In the genomic region with DNA sequence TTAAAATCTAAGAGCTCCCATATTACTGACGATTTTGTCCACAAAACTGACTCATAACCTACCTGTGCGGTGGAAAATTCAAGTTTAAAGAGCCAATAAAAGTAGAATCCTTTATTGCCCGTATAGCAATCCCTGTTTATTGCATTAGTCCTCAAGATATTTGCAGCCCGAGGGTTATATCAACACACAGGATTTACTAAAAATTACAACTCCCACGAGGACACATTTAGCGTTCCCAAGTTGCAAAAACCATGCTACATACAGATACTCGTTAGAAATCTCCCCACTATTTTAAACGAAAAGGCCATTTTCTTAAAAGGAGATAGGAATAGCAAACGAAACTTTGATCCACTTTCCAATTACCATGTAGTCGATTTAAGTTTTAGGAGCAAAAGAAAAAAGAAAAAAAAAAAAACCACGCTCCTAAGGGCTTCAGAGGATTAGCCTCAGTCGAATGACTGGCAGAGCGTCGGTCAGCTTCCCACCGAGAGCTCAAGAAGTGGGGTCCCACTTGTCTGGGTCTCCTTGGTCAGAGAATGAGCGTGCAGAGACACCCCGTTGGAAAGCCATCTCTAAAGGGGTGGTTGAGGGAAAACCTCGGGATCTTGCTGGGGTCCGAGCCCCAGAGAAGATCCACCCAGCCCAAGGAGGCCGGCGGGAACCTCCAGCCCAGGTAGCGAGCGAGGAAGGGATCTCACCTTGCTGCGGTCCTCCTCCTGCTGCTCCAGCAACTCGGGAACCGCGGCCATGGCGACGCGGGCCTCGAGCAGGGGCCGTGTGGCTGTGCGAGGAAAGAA, we compare ENCODE assay signal across 8 mouse cellular contexts. TPM values are rescaled to one million over a fixed set of nuclear protein-coding genes. Genes with fewer than 3 reads are reported as not detected.
DNase-seq lines count a peak whose midpoint lies in the region; ATAC-seq and TF ChIP-seq lines count a peak whose summit lies in the region.

No protein-coding gene starts in this region.

- peak overlapping the region; percentile 100 for H3K9ac ChIP-seq in heart, embryonic 11.5 days (ENCODE audit: low read depth, low read length)
- peak overlapping the region; percentile 98 for H3K9ac ChIP-seq in ES-Bruce4 (ENCODE audit: low read depth, poor library complexity, severe bottlenecking)
- H3K9ac ChIP-seq in forebrain, embryonic 14.5 days (ENCODE audit: low read length) = peak overlapping the region; percentile 96
- H3K9ac ChIP-seq in liver, postnatal 0 days (replicated peaks) = peak overlapping the region; percentile 95

- peak overlapping the region; percentile 97 for H3K27ac ChIP-seq in heart, embryonic 11.5 days (ENCODE audit: low read depth, low read length)
- H3K27ac ChIP-seq in ES-Bruce4 (ENCODE audit: insufficient read depth, low read length) = peak overlapping the region; percentile 59
- peak overlapping the region; percentile 90 for H3K27ac ChIP-seq in forebrain, embryonic 14.5 days (ENCODE audit: low read depth, low read length)
- peak overlapping the region; percentile 98 for H3K27ac ChIP-seq in liver, postnatal 0 days (ENCODE audit: low read depth)

- intact Hi-C loops in heart, postnatal 25 days (cut with DNase I) = loop anchor here (5.0 kb wide), 2 partner anchors 97 to 263 kb away; a partner anchor contains a TSS
- intact Hi-C loops in left cerebral cortex, postnatal 4 days (cut with DNase I) = no loop called here

- H3K36me3 ChIP-seq in heart, embryonic 11.5 days (ENCODE audit: control insufficient read depth, insufficient read depth, low read length) = no peaks in the 10 kb centered on the region; the same call in 1 of the 2 replicates
- peaks cover 62% of the 10 kb centered on the region for H3K36me3 ChIP-seq in ES-Bruce4 (ENCODE audit: control insufficient read depth, insufficient read depth, low read length, poor library complexity, severe bottlenecking)
- H3K36me3 ChIP-seq in forebrain, embryonic 14.5 days (ENCODE audit: control insufficient read depth, insufficient read depth, low read length) = no peaks in the 10 kb centered on the region
- H3K36me3 ChIP-seq in liver, postnatal 0 days (replicated peaks; ENCODE audit: insufficient read depth, low read length) = peaks cover 7% of the 10 kb centered on the region

- TF ChIP-seq CTCF in ES-Bruce4 (IDR thresholded peaks at IDR 0.05; ENCODE audit: low read depth, low read length) = no peak
- no peak for TF ChIP-seq CTCF in liver, postnatal 0 days (IDR thresholded peaks at IDR 0.05; ENCODE audit: low read depth)

- WGBS in heart, embryonic 11.5 days (ENCODE audit: insufficient replicate concordance) = under 1% methylated on average over 28 of the region's 33 CpGs
- under 1% methylated on average over 25 of the region's 33 CpGs for WGBS in forebrain, embryonic 14.5 days
- under 1% methylated on average over 33 of the region's 33 CpGs for WGBS in liver, postnatal 0 days (ENCODE audit: insufficient replicate concordance)

- no peak for TF ChIP-seq POLR2A in ES-Bruce4 (IDR thresholded peaks at IDR 0.05; ENCODE audit: insufficient read depth, low read length)

- no peak for DNase-seq in heart, postnatal 25 days (ENCODE audit: low spot score)
- DNase-seq in forebrain, embryonic 14.5 days (ENCODE audit: low spot score) = no peak
- no peak for DNase-seq in liver, postnatal 0 days
- no peak for DNase-seq in left cerebral cortex, adult 11 months (ENCODE audit: low spot score)
- DNase-seq in left cerebral cortex, postnatal 4 days = no peak

- peak overlapping the region; percentile 83 for H3K4me2 ChIP-seq in heart, embryonic 11.5 days
- H3K4me2 ChIP-seq in forebrain, embryonic 14.5 days (ENCODE audit: low read length) = peak overlapping the region; percentile 77
- peak overlapping the region; percentile 89 for H3K4me2 ChIP-seq in liver, postnatal 0 days (ENCODE audit: low read depth, low read length)

- 0 out of 2 replicates have a peak, but pooled peaks have one; percentile 2 for ATAC-seq in heart, embryonic 11.5 days (replicated peaks; ENCODE audit: insufficient number of reproducible peaks, low FRiP score, low TSS enrichment)
- ATAC-seq in forebrain, embryonic 14.5 days = no peak
- ATAC-seq in liver, postnatal 0 days = no peak
- no peak; the same call in 1 of the 2 replicates for ATAC-seq in monocyte, adult 5-6 weeks (replicated peaks; ENCODE audit: insufficient number of reproducible peaks, low FRiP score, low TSS enrichment, poor library complexity, severe bottlenecking)

- no peak for TF ChIP-seq EP300 in ES-Bruce4 (IDR thresholded peaks at IDR 0.05; ENCODE audit: insufficient read depth, low read depth, low read length)
- no peak for TF ChIP-seq EP300 in liver, postnatal 0 days (IDR thresholded peaks at IDR 0.05; ENCODE audit: low read depth)

- peaks cover 24% of the 10 kb centered on the region for H3K4me1 ChIP-seq in heart, embryonic 11.5 days (ENCODE audit: control insufficient read depth, insufficient read depth, low read length)
- H3K4me1 ChIP-seq in ES-Bruce4 (ENCODE audit: control insufficient read depth, insufficient read depth, low read length) = peaks cover 3% of the 10 kb centered on the region
- peaks cover 22% of the 10 kb centered on the region for H3K4me1 ChIP-seq in forebrain, embryonic 14.5 days (ENCODE audit: control insufficient read depth, insufficient read depth, low read length)
- peaks cover 39% of the 10 kb centered on the region for H3K4me1 ChIP-seq in liver, postnatal 0 days (ENCODE audit: insufficient read depth)

- H3K27me3 ChIP-seq in heart, embryonic 11.5 days (ENCODE audit: control insufficient read depth, insufficient read depth, low read length) = no peaks in the 10 kb centered on the region
- H3K27me3 ChIP-seq in ES-Bruce4 (ENCODE audit: control insufficient read depth, insufficient read depth, low read length, poor library complexity, severe bottlenecking) = no peaks in the 10 kb centered on the region
- H3K27me3 ChIP-seq in forebrain, embryonic 14.5 days (replicated peaks; ENCODE audit: control insufficient read depth, insufficient read depth, low read length) = no peaks in the 10 kb centered on the region
- no peaks in the 10 kb centered on the region for H3K27me3 ChIP-seq in liver, postnatal 0 days (ENCODE audit: insufficient read depth, low read length)

- H3K9me3 ChIP-seq in heart, embryonic 11.5 days (replicated peaks; ENCODE audit: control insufficient read depth, low read length) = no peaks in the 10 kb centered on the region
- H3K9me3 ChIP-seq in ES-Bruce4 (replicated peaks; ENCODE audit: control insufficient read depth, insufficient read depth, low read length, poor library complexity, severe bottlenecking) = no peaks in the 10 kb centered on the region; the same call in 1 of the 2 replicates
- no peaks in the 10 kb centered on the region for H3K9me3 ChIP-seq in forebrain, embryonic 14.5 days (replicated peaks; ENCODE audit: control insufficient read depth, low read length)
- no peaks in the 10 kb centered on the region for H3K9me3 ChIP-seq in liver, postnatal 0 days (ENCODE audit: low read length)

- peak overlapping the region; percentile 79 for H3K4me3 ChIP-seq in heart, embryonic 11.5 days (ENCODE audit: low read depth, low read length)
- peak overlapping the region; percentile 92 for H3K4me3 ChIP-seq in ES-Bruce4 (ENCODE audit: low read depth, low read length)
- H3K4me3 ChIP-seq in forebrain, embryonic 14.5 days (ENCODE audit: low read depth, low read length) = peak overlapping the region; percentile 90
- peak overlapping the region; percentile 89 for H3K4me3 ChIP-seq in liver, postnatal 0 days (ENCODE audit: low read depth, low read length)

RNA-seq across cellular contexts. Expression of a gene that starts 0.6 kb away (rescaled TPM):
- 16.7 and 20.8 TPM in 2 replicates for polyA plus RNA-seq in heart, embryonic 11.5 days (2014; fragmentation: Nextera tagmentation; extraction: Ambion mirVana)
- total RNA-seq in heart, postnatal 25 days (2021) = 10 to 100 TPM; 12.3 to 12.4 TPM
- 34.3 and 35.8 TPM in 2 replicates for polyA plus RNA-seq in ES-Bruce4 (2011; ENCODE audit: insufficient read depth, insufficient read length, low read depth, missing spikeins)
- 10.5 and 12.5 TPM in 2 replicates for polyA plus RNA-seq in forebrain, embryonic 14.5 days (2014; fragmentation: Nextera tagmentation; extraction: Ambion mirVana)
- polyA plus RNA-seq in liver, postnatal 0 days (2015; fragmentation: Nextera tagmentation; extraction: Ambion mirVana) = 4.4 and 5.4 TPM in 2 replicates
- total RNA-seq in monocyte, adult 5-6 weeks (2017) = 5.7 to 13.8 TPM (median 6.8 TPM) in 3 replicates
- 1 to 10 TPM; 3.9 to 4.8 TPM for total RNA-seq in left cerebral cortex, postnatal 4 days (2021)

RNA-seq across cellular contexts. Expression of a gene that starts 0.8 kb away (rescaled TPM):
- polyA plus RNA-seq in heart, embryonic 11.5 days (2014; fragmentation: Nextera tagmentation; extraction: Ambion mirVana) = 114 and 115 TPM in 2 replicates
- 10 to 100 TPM; 47.7 to 48.8 TPM for total RNA-seq in heart, postnatal 25 days (2021)
- polyA plus RNA-seq in ES-Bruce4 (2011; ENCODE audit: insufficient read depth, insufficient read length, low read depth, missing spikeins) = 499 and 538 TPM in 2 replicates
- polyA plus RNA-seq in forebrain, embryonic 14.5 days (2014; fragmentation: Nextera tagmentation; extraction: Ambion mirVana) = 61.7 and 64.5 TPM in 2 replicates
- polyA plus RNA-seq in liver, postnatal 0 days (2015; fragmentation: Nextera tagmentation; extraction: Ambion mirVana) = 47.9 and 49.2 TPM in 2 replicates
- total RNA-seq in monocyte, adult 5-6 weeks (2017) = 393 to 430 TPM (median 397 TPM) in 3 replicates
- total RNA-seq in left cerebral cortex, postnatal 4 days (2021) = 10 to 100 TPM; 60.5 to 65.0 TPM
